In genomic region chrX:7879819-7880218, GRCm38 (mm10) we compare ENCODE assay signal across 9 mouse cellular contexts. TPM values are rescaled to one million over a fixed set of nuclear protein-coding genes. Genes with fewer than 3 reads are reported as not detected.
DNase-seq lines count a peak whose midpoint lies in the region; ATAC-seq and TF ChIP-seq lines count a peak whose summit lies in the region.
"Had no signal": no experiment of that assay in that cellular context is flagged by ENCODE, and none has a peak within 500 bp of the region (broad histone marks: within the 10 kb centered on the region; RNA-seq: fewer than 3 reads in every experiment).

No protein-coding gene starts in this region.

- H3K9ac ChIP-seq in embryonic facial prominence, embryonic 15.5 days, result no peak overlapping the region
- no peak overlapping the region for H3K9ac ChIP-seq in heart, embryonic 12.5 days
- no peak overlapping the region for H3K9ac ChIP-seq in kidney, embryonic 15.5 days
- no peak overlapping the region for H3K9ac ChIP-seq in midbrain, postnatal 0 days (replicated peaks; ENCODE audit: low read length, poor library complexity, severe bottlenecking)

- no peaks in the 10 kb centered on the region for H3K27me3 ChIP-seq in embryonic facial prominence, embryonic 15.5 days
- 0 out of 2 replicates have a peak, but pooled peaks cover 6% of the 10 kb centered on the region for H3K27me3 ChIP-seq in heart, embryonic 12.5 days (replicated peaks)
- no peaks in the 10 kb centered on the region for H3K27me3 ChIP-seq in kidney, embryonic 15.5 days
- no peaks in the 10 kb centered on the region for H3K27me3 ChIP-seq in midbrain, postnatal 0 days (ENCODE audit: insufficient read depth, low read length)

- no peak overlapping the region for H3K4me3 ChIP-seq in embryonic facial prominence, embryonic 15.5 days (replicated peaks)
- H3K4me3 ChIP-seq in heart, embryonic 12.5 days, result peak overlapping the region; percentile 20; the same call in 1 of the 2 replicates
- H3K4me3 ChIP-seq in kidney, embryonic 15.5 days (replicated peaks), result peak overlapping the region; percentile 14; the same call in 1 of the 2 replicates
- H3K4me3 ChIP-seq in midbrain, postnatal 0 days (ENCODE audit: low read depth, low read length), result peak overlapping the region; percentile 51

- H3K36me3 ChIP-seq in embryonic facial prominence, embryonic 15.5 days, result no peaks in the 10 kb centered on the region
- H3K36me3 ChIP-seq in heart, embryonic 12.5 days, result peaks cover 6% of the 10 kb centered on the region
- H3K36me3 ChIP-seq in kidney, embryonic 15.5 days, result no peaks in the 10 kb centered on the region
- no peaks in the 10 kb centered on the region for H3K36me3 ChIP-seq in midbrain, postnatal 0 days (ENCODE audit: insufficient read depth, low read length)

- H3K4me2 ChIP-seq in embryonic facial prominence, embryonic 15.5 days (replicated peaks), result peak overlapping the region; percentile 78
- peak overlapping the region; percentile 56 for H3K4me2 ChIP-seq in heart, embryonic 12.5 days
- H3K4me2 ChIP-seq in kidney, embryonic 15.5 days, result peak overlapping the region; percentile 85
- peak overlapping the region; percentile 58 for H3K4me2 ChIP-seq in midbrain, postnatal 0 days (ENCODE audit: low read depth, low read length, poor library complexity, severe bottlenecking)

- H3K27ac ChIP-seq in embryonic facial prominence, embryonic 15.5 days (replicated peaks), result no peak overlapping the region
- no peak overlapping the region for H3K27ac ChIP-seq in heart, embryonic 12.5 days (ENCODE audit: poor library complexity, severe bottlenecking)
- H3K27ac ChIP-seq in kidney, embryonic 15.5 days, result no peak overlapping the region
- H3K27ac ChIP-seq in midbrain, postnatal 0 days (ENCODE audit: low read depth, low read length), result no peak overlapping the region

- H3K9me3 ChIP-seq in embryonic facial prominence, embryonic 15.5 days (replicated peaks), result no peaks in the 10 kb centered on the region
- no peaks in the 10 kb centered on the region for H3K9me3 ChIP-seq in heart, embryonic 12.5 days (replicated peaks)
- H3K9me3 ChIP-seq in kidney, embryonic 15.5 days (replicated peaks), result no peaks in the 10 kb centered on the region
- no peaks in the 10 kb centered on the region for H3K9me3 ChIP-seq in midbrain, postnatal 0 days (ENCODE audit: low read length)

- no peak for ATAC-seq in embryonic facial prominence, embryonic 15.5 days (ENCODE audit: insufficient number of reproducible peaks, low FRiP score, low TSS enrichment, low read depth)
- ATAC-seq in heart, embryonic 12.5 days (ENCODE audit: insufficient number of reproducible peaks, low FRiP score), result 0 out of 2 replicates have a peak, but pooled peaks have one; percentile 13
- peak; percentile 34; the same call in 1 of the 2 replicates for ATAC-seq in kidney, embryonic 15.5 days (replicated peaks; ENCODE audit: low FRiP score)
- peak; percentile 53 for ATAC-seq in midbrain, postnatal 0 days (ENCODE audit: low FRiP score)

- H3K4me1 ChIP-seq in embryonic facial prominence, embryonic 15.5 days, result 0 out of 2 replicates have a peak, but pooled peaks cover 5% of the 10 kb centered on the region
- peaks cover 7% of the 10 kb centered on the region; the same call in 1 of the 2 replicates for H3K4me1 ChIP-seq in heart, embryonic 12.5 days (replicated peaks)
- H3K4me1 ChIP-seq in kidney, embryonic 15.5 days, result peaks cover 14% of the 10 kb centered on the region; the same call in 1 of the 2 replicates
- no peaks in the 10 kb centered on the region for H3K4me1 ChIP-seq in midbrain, postnatal 0 days (ENCODE audit: insufficient read depth, low read length)

- WGBS in embryonic facial prominence, embryonic 15.5 days, result 18% methylated on average over 11 of the region's 11 CpGs
- WGBS in heart, embryonic 12.5 days, result 9% methylated on average over 11 of the region's 11 CpGs
- 16% methylated on average over 11 of the region's 11 CpGs for WGBS in kidney, embryonic 15.5 days
- 18% methylated on average over 11 of the region's 11 CpGs for WGBS in midbrain, postnatal 0 days

- peak; percentile 71 for TF ChIP-seq CTCF in midbrain, postnatal 0 days (IDR thresholded peaks at IDR 0.05)

- DNase-seq in A20 (ENCODE audit: low read depth, low spot score) (peak; percentile 88), liver (peak; percentile 58)
- DNase-seq in adrenal gland, postnatal 36 days, result peak; percentile 63 to 73
- peak; percentile 84 for DNase-seq in midbrain, postnatal 0 days (ENCODE audit: low spot score)
- DNase-seq in spleen, postnatal 36 days (ENCODE audit: low spot score in 2 of 2), result peak; percentile 77 to 78

RNA-seq across cellular contexts. Expression of gene Pim2, which starts 1.8 kb away (rescaled TPM):
- total RNA-seq in adrenal gland, postnatal 36 days (2021), result 1 to 10 TPM; 8.5 to 9.0 TPM
- 9.8 and 14.2 TPM in 2 replicates for polyA plus RNA-seq in embryonic facial prominence, embryonic 15.5 days (2015; fragmentation: Nextera tagmentation; extraction: Ambion mirVana)
- 6.4 and 6.8 TPM in 2 replicates for polyA plus RNA-seq in heart, embryonic 12.5 days (2016; fragmentation: Nextera tagmentation; extraction: Ambion mirVana)
- polyA plus RNA-seq in kidney, embryonic 15.5 days (2015; fragmentation: Nextera tagmentation; extraction: Ambion mirVana), result 9.7 and 10.8 TPM in 2 replicates
- total RNA-seq in midbrain, postnatal 0 days (2014; rRNA removed), result 12.7 and 17.4 TPM in 2 replicates
- 20.4 and 20.9 TPM in 2 replicates for polyA plus RNA-seq in midbrain, postnatal 0 days (2015; fragmentation: Nextera tagmentation; extraction: Ambion mirVana)

RNA-seq across cellular contexts. Expression of gene Slc35a2, which starts 4.0 kb away (rescaled TPM):
- 10 to 100 TPM; 38.6 to 43.9 TPM for total RNA-seq in adrenal gland, postnatal 36 days (2021)
- 55.0 and 55.5 TPM in 2 replicates for polyA plus RNA-seq in embryonic facial prominence, embryonic 15.5 days (2015; fragmentation: Nextera tagmentation; extraction: Ambion mirVana)
- polyA plus RNA-seq in heart, embryonic 12.5 days (2016; fragmentation: Nextera tagmentation; extraction: Ambion mirVana), result 25.9 and 26.8 TPM in 2 replicates
- polyA plus RNA-seq in kidney, embryonic 15.5 days (2015; fragmentation: Nextera tagmentation; extraction: Ambion mirVana), result 33.7 and 35.8 TPM in 2 replicates
- 50.2 and 67.0 TPM in 2 replicates for total RNA-seq in midbrain, postnatal 0 days (2014; rRNA removed)
- 42.9 and 46.2 TPM in 2 replicates for polyA plus RNA-seq in midbrain, postnatal 0 days (2015; fragmentation: Nextera tagmentation; extraction: Ambion mirVana)

RNA-seq across cellular contexts. Expression of gene Pqbp1, which starts 19.2 kb away (rescaled TPM):
- total RNA-seq in adrenal gland, postnatal 36 days (2021), result 100 to 1,000 TPM; 120 to 121 TPM
- 125 and 126 TPM in 2 replicates for polyA plus RNA-seq in embryonic facial prominence, embryonic 15.5 days (2015; fragmentation: Nextera tagmentation; extraction: Ambion mirVana)
- polyA plus RNA-seq in heart, embryonic 12.5 days (2016; fragmentation: Nextera tagmentation; extraction: Ambion mirVana), result 83.8 and 91.4 TPM in 2 replicates
- 116 and 119 TPM in 2 replicates for polyA plus RNA-seq in kidney, embryonic 15.5 days (2015; fragmentation: Nextera tagmentation; extraction: Ambion mirVana)
- 136 and 143 TPM in 2 replicates for total RNA-seq in midbrain, postnatal 0 days (2014; rRNA removed)
- 232 and 234 TPM in 2 replicates for polyA plus RNA-seq in midbrain, postnatal 0 days (2015; fragmentation: Nextera tagmentation; extraction: Ambion mirVana)

RNA-seq across cellular contexts. Expression of gene Timm17b, which starts 19.3 kb away (rescaled TPM):
- 100 to 1,000 TPM; 113 to 126 TPM for total RNA-seq in adrenal gland, postnatal 36 days (2021)
- 158 and 169 TPM in 2 replicates for polyA plus RNA-seq in embryonic facial prominence, embryonic 15.5 days (2015; fragmentation: Nextera tagmentation; extraction: Ambion mirVana)
- 117 and 130 TPM in 2 replicates for polyA plus RNA-seq in heart, embryonic 12.5 days (2016; fragmentation: Nextera tagmentation; extraction: Ambion mirVana)
- 168 and 171 TPM in 2 replicates for polyA plus RNA-seq in kidney, embryonic 15.5 days (2015; fragmentation: Nextera tagmentation; extraction: Ambion mirVana)
- 42.6 and 43.4 TPM in 2 replicates for total RNA-seq in midbrain, postnatal 0 days (2014; rRNA removed)
- 141 and 145 TPM in 2 replicates for polyA plus RNA-seq in midbrain, postnatal 0 days (2015; fragmentation: Nextera tagmentation; extraction: Ambion mirVana)

RNA-seq across cellular contexts. Expression of gene Gm10491, which starts 27.8 kb away (rescaled TPM):
- not detected for total RNA-seq in adrenal gland, postnatal 36 days (2021)
- not detected in 2 replicates for polyA plus RNA-seq in embryonic facial prominence, embryonic 15.5 days (2015; fragmentation: Nextera tagmentation; extraction: Ambion mirVana)
- not detected in 2 replicates for polyA plus RNA-seq in heart, embryonic 12.5 days (2016; fragmentation: Nextera tagmentation; extraction: Ambion mirVana)
- polyA plus RNA-seq in kidney, embryonic 15.5 days (2015; fragmentation: Nextera tagmentation; extraction: Ambion mirVana), result not detected in 2 replicates
- total RNA-seq in midbrain, postnatal 0 days (2014; rRNA removed), result not detected in 2 replicates
- polyA plus RNA-seq in midbrain, postnatal 0 days (2015; fragmentation: Nextera tagmentation; extraction: Ambion mirVana), result not detected in 2 replicates
- total RNA-seq: adrenal gland, adult 18-20 months had no signal
